In genomic region chr4:134328832-134329231, GRCm38 (mm10) we compare ENCODE assay signal across 23 mouse cellular contexts. TPM values are rescaled to one million over a fixed set of nuclear protein-coding genes. Genes with fewer than 3 reads are reported as not detected.
"Had no signal": no experiment of that assay in that cellular context is flagged by ENCODE, and none has a peak within 500 bp of the region (broad histone marks: within the 10 kb centered on the region; RNA-seq: fewer than 3 reads in every experiment).

No protein-coding gene starts in this region.

- H3K4me1 ChIP-seq: neural tube, embryonic 13.5 days; neural tube, embryonic 15.5 days; stomach, embryonic 15.5 days had no signal

- H3K36me3 ChIP-seq: midbrain, embryonic 10.5 days; midbrain, embryonic 12.5 days; neural tube, embryonic 13.5 days; neural tube, embryonic 15.5 days; stomach, embryonic 15.5 days had no signal

- H3K27ac ChIP-seq: liver, embryonic 14.5 days; midbrain, embryonic 10.5 days; midbrain, embryonic 12.5 days; neural tube, embryonic 13.5 days; neural tube, embryonic 15.5 days; stomach, embryonic 15.5 days; stomach, postnatal 0 days had no signal

- ATAC-seq: midbrain, embryonic 16.5 days had no signal

- H3K4me3 ChIP-seq: midbrain, embryonic 10.5 days; midbrain, embryonic 12.5 days; myocyte; neural tube, embryonic 13.5 days; neural tube, embryonic 15.5 days; stomach, embryonic 15.5 days had no signal

- DNase-seq: lung, adult 18-20 months; lung, postnatal 14 days; lung, postnatal 4 days; midbrain, embryonic 14.5 days; retina, postnatal 1 day; right cerebral cortex, adult 18-20 months; right cerebral cortex, postnatal 25 days; right cerebral cortex, postnatal 4 days; thymus, adult 2 months; thymus, postnatal 25 days; thymus, postnatal 4 days had no signal

- H3K27me3 ChIP-seq: midbrain, embryonic 12.5 days; neural tube, embryonic 13.5 days; neural tube, embryonic 15.5 days; stomach, embryonic 15.5 days had no signal

- H3K9ac ChIP-seq: liver, embryonic 14.5 days; midbrain, embryonic 12.5 days; neural tube, embryonic 13.5 days; neural tube, embryonic 15.5 days; stomach, embryonic 15.5 days had no signal

- H3K9me3 ChIP-seq: midbrain, embryonic 10.5 days; midbrain, embryonic 12.5 days; neural tube, embryonic 13.5 days; neural tube, embryonic 15.5 days; stomach, embryonic 15.5 days had no signal

- H3K4me2 ChIP-seq: midbrain, embryonic 12.5 days; neural tube, embryonic 13.5 days; neural tube, embryonic 15.5 days; stomach, embryonic 15.5 days had no signal

RNA-seq across cellular contexts. Expression of gene Trim63, which starts 13.9 kb away (rescaled TPM):
- total RNA-seq: megakaryocyte, adult 5-6 weeks; megakaryocyte-erythroid progenitor cell, adult 5-6 weeks had no signal

RNA-seq across cellular contexts. Expression of gene Slc30a2, which starts 14.1 kb away (rescaled TPM):
- total RNA-seq: megakaryocyte-erythroid progenitor cell, adult 5-6 weeks had no signal
- polyA plus RNA-seq: midbrain, embryonic 14.5 days; neural tube, embryonic 11.5 days had no signal

RNA-seq across cellular contexts. Expression of gene Extl1, which starts 54.8 kb away (rescaled TPM):
- total RNA-seq: megakaryocyte-erythroid progenitor cell, adult 5-6 weeks had no signal
